Mouse (Mus musculus): ENCODE results near the gene Tvp23b. TPM values are rescaled to one million over a fixed set of nuclear protein-coding genes. Genes with fewer than 3 reads are reported as not detected.

The Tvp23b gene
- total RNA-seq, 2 experiments from 2014 or later = 24.5 to 25.3 TPM

DNA sequence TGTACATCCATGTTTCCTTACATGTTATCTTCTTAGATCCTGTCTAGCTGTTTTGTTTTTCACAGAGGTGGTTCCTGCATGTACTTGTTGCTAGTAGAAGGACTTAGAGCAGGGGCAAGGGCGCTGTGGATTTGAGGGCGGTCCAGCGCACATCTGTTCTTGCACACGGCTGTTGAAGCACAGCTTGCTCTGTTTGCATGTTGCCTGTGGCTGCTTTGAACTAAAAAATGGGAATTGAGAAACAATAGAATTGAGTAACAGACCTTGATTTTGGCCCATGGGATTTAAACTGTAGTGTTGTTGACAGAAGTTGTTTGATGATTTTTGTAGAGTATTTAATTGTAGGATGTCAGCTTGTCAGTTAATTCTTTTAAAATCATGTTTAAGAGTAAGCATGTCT, 11.5 kb downstream of the Tvp23b start:
- DNase-seq (ENCODE audit: low spot score in 2 of 2) = no peak

- no peak for DNase-seq (ENCODE audit: low spot score in 2 of 2)
These were observed 12.5 kb downstream of the Tvp23b start for GRCm38 (mm10) chr11:62891763-62892162.

DNA sequence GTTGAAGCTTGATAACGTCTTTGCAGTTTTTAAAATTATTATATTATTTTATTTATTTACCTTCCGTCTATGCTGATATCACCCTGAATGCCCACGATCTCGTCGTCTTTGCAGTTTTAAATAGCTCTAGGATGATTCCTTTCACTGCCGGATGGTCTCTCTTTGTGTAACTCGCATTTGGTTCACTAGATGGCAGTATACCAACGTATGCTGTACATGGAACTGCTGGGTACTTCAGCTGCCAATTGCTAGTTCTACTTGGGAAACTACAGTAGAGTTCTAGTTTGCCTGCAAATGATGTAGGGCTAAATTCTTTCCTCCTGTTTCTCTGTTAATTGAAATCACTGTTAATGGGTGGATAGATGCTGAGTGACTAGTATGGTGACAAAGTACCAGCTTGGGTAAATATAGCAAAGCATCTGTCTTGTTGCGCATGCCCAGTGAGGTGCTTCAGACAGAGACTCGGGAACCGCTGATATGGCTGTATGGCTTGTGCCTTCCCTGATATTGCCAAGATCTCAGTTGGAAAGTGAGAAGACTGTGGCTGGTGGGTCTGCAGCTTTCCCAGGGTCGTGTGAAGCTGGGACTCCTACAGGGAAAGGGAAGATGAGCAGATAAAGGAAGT, 22.6 kb downstream of the Tvp23b start:
- DNase-seq (ENCODE audit: low spot score in 2 of 2) = peak; percentile 75 to 76

- no peak for DNase-seq (ENCODE audit: low spot score in 2 of 2)
These were observed 24.7 kb downstream of the Tvp23b start for GRCm38 (mm10) chr11:62903871-62904495.

DNA sequence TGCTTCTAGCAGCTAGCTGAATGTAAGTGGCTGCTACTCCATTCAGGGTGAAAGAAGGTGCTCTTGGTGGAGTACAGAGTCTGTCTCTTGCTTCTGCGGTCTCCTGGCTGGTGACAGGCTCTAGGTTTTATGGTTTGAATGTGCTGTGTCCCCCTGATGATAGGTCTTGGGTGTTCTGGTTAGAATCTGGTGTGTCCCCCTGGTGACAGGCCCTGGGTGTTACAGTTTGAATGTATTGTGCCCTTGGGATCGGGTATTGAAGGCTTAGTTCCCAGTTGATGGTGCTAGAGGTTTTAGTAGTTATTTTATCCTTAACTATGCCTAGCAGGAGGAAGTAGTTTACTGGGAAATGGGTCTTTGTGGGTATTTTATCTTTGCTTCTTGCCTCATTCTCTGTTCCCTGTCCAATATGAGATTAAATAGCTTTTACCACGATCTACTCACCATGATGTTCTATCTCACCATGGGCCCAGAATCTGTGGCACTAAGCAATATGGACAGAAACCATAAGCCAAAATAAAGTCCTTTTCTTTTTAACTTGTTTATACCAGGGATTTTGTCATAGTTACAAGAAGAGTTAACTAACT, 30.6 kb downstream of the Tvp23b start:
- no peak for DNase-seq (ENCODE audit: low spot score in 2 of 2)

- DNase-seq (ENCODE audit: low spot score in 2 of 2) = no peak
These were observed 32.1 kb downstream of the Tvp23b start for GRCm38 (mm10) chr11:62911362-62911761.

GRCm38 (mm10) chr11:62913141-62913540, 33.9 kb downstream of the Tvp23b start:
- DNase-seq (ENCODE audit: low spot score in 2 of 2) = no peak

DNA sequence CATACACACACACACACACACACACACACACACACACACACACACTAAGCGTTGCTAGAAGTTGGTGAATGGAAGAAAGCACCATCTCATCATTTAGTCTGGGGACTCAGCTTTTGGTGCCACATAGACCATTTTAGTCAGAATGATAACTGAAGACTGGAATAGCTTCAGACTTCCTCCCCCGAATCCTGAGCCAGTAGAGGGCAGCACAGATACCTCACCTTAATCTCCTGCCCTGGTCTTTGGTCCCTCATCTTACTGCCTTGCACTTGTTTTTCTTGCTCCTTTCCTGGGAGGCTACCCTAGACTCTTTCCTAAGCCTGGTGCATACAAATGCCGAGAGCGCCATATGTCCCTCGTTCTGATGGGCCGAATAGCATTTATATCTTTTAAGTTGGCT, 35.3 kb downstream of the Tvp23b start:
- DNase-seq (ENCODE audit: low spot score in 2 of 2) = no peak

DNA sequence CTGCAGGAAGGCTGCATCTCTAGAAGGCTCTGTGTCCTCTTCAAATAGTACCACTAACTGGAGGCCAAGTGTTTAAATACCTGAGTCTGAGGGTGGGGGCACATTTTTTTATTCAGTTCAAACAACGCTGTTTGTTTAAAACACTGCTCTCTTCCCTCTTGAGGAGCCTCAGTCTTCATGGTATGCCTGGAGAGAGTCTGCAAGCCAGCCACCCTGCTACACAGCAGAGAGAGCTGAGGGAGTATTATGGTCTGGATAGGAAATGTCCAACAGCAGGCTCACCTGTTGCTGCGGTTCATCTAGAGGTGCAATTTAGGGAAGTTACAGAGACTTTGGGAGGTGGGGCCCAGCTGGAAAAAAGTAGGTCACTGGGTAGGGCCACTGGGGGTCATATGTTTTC, 36.2 kb downstream of the Tvp23b start:
- DNase-seq (ENCODE audit: low spot score in 2 of 2) = no peak

GRCm38 (mm10) chr11:62916765-62917164, 37.5 kb downstream of the Tvp23b start:
- DNase-seq (ENCODE audit: low spot score in 2 of 2) = no peak

- DNase-seq (ENCODE audit: low spot score in 2 of 2) = no peak
These were observed 40.9 kb downstream of the Tvp23b start for GRCm38 (mm10) chr11:62919946-62920742.

DNA sequence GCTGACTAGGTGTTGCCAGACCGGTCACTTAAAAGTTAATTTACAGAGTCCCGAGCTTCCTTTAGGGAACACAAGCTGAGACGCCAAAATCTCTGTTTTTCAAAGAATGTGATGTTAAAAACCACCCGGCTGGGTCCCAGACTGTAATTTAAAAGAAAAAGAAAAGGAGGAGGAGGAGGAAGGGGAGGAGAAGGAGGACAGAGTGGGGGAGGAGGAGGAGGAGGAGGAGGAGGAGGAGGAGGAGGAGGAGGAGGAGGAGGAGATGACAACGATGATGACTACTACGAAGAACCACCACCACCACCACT, 41.4 kb downstream of the Tvp23b start:
- DNase-seq (ENCODE audit: low spot score in 2 of 2) = no peak

- DNase-seq (ENCODE audit: low spot score in 2 of 2) = peak; percentile 94 to 95
These were observed 42.1 kb downstream of the Tvp23b start for GRCm38 (mm10) chr11:62921052-62921977.

DNA sequence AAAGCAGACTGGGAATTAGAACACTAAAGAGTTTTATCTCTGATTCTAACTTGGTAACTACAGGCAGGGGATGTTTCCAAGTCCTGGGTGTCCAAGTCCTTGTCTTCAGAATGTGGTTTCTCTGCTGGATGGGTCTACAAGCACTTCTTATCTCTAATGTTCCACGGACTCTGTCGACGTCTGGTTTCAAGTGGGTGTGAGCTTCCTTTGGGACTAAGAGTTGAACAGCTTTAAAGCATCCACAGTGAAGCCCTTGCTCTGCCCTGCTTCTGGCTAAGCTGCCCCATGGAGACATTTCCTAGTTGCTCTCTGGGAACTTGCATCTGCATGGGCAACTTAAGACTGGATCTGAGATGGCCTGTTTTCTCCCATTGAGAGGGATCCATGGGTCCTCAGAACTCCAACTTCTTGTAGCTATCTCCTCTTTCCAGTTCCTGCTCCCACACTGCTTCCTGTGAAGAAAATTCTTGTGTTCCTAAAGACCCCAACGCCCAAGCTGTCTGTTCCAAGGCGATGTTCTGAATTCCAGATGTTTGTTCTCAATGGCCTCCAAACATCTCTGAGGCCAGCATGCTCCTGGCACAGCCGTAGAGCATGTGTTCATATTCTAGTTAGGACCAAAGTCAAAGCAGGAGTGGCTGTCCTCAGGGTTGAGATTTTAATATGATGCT, 45.0 kb downstream of the Tvp23b start:
- no peak for DNase-seq (ENCODE audit: low spot score in 2 of 2)

- no peak for DNase-seq (ENCODE audit: low spot score in 2 of 2)
These were observed 50.5 kb downstream of the Tvp23b start for GRCm38 (mm10) chr11:62929799-62930198.

- DNase-seq (ENCODE audit: low spot score in 2 of 2) = no peak
These were observed 51.3 kb downstream of the Tvp23b start for GRCm38 (mm10) chr11:62930574-62930973.

DNA sequence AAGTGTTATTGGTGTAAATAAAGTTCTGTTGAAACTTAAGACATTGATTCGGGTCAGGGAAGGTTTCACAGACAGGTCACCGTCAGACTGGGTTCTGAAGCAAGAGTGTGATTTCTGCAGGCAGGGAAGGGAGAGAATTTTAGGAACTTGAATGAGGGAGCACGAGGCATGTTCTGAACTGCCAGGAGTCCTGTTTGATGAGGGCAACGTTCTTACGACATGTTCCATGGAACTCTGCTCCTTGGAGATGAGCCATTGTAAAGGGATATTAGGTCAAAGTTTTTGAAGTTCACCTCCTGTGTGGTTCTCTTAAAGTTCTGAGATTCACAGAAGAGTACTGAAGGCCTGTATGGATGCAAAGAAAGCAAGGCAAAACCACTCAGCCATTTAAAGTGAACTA, 51.9 kb downstream of the Tvp23b start:
- no peak for DNase-seq (ENCODE audit: low spot score in 2 of 2)

DNA sequence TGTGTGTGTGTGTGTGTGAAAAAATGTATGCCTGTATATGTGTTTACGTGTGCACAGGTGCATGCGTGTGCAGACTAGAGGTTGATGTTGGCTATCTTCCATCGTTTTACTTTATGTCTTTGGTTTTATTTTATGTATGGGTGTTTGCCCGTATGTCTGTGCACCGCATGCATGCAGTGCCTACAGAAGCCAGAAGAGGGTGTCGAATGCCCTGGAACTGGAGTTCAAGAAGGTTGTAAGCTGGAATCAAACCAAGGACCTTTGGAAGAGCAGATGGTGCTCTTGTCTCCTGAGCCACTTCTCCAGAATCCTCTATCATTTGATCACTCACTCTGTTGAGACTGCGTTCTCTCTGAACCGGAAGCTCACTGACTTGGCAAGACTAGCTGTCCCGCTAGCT, 53.8 kb downstream of the Tvp23b start:
- DNase-seq (ENCODE audit: low spot score in 2 of 2) = no peak

DNA sequence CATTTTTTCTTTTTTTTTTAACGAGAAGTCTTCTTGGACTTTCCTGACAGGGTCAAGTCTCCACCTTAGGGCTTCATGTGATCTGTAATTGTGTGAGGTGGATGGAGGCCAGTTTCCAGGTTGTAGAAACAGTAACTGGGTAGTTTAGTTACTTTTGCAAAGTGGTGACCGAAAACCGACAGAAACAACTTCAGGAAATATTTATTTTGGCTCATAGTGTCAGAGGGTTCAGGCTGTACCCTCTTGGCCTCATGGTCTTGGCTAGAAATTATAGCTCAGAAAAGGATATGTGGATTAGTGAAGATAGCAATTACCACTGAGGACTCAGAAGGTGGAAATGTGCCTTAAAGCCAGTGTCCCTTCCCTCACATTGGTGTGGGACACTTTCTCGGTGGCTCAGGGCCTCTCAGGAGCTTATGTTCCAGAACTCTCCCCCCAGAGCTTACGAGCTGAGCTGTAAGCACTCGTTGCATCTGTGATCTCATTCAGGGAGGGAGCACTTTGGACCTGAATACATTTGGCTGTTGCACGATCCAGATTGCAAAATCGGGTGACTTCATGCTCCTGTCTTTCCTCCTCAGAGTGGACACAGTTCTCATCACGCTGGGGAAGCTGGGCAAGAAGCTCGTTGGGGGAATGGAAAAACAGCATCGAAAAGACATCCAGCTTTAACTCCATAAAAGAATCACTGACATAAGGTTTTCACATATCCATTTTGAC, 55.7 kb downstream of the Tvp23b start:
- DNase-seq (ENCODE audit: low spot score in 2 of 2) = no peak

GRCm38 (mm10) chr11:62937986-62938385, 58.7 kb downstream of the Tvp23b start:
- no peak for DNase-seq (ENCODE audit: low spot score in 2 of 2)
